Mouse (Mus musculus) midbrain, embryonic 16.5 days (tissue): ENCODE measurements around the gene Gstt2. TPM values are rescaled to one million over a fixed set of nuclear protein-coding genes. Genes with fewer than 3 reads are reported as not detected.
"Not testable (repeated sequence)": the region's sequence is repeated elsewhere in the genome, so short reads cannot be mapped to it uniquely, and the experiment has no call there.

Experiments used
- ATAC-seq: fragments of 200-750 bp; cut with Nextera tagmentation; 2 replicates; pipeline ENCODE4 v1.8.0; 2017; ENCODE audit warnings: moderate TSS enrichment
- H3K27ac ChIP-seq: fragments of 300-500 bp; sonication (generic); 2 replicates; pipeline ENCODE4 v1.5.1; 2014; ENCODE audit warnings: mild to moderate bottlenecking, low read length, mixed read lengths
- H3K27me3 ChIP-seq: fragments of 300-500 bp; sonication (generic); 2 replicates; pipeline ENCODE4 v1.6.1; 2014; ENCODE audit warnings: low read depth, low read length, mixed read lengths; ENCODE audit not compliant: control insufficient read depth, insufficient read depth
- H3K36me3 ChIP-seq: fragments of 300-500 bp; sonication (generic); 2 replicates; pipeline ENCODE4 v1.6.1; 2014; ENCODE audit warnings: mild to moderate bottlenecking, low read length, moderate library complexity, mixed read lengths; ENCODE audit not compliant: control insufficient read depth, insufficient read depth
- H3K4me1 ChIP-seq: fragments of 300-500 bp; sonication (generic); 2 replicates; pipeline ENCODE4 v1.6.1; 2014; ENCODE audit warnings: mild to moderate bottlenecking, low read length, mixed read lengths; ENCODE audit not compliant: control insufficient read depth, insufficient read depth
- H3K4me2 ChIP-seq: fragments of 300-500 bp; sonication (generic); 2 replicates; pipeline ENCODE4 v1.6.1; 2014; ENCODE audit warnings: mild to moderate bottlenecking, low read length, mixed read lengths
- H3K4me3 ChIP-seq: fragments of 300-500 bp; sonication (generic); 2 replicates; pipeline ENCODE4 v1.5.1; 2014; ENCODE audit warnings: low read depth, mild to moderate bottlenecking, low read length, moderate library complexity, mixed read lengths
- H3K9ac ChIP-seq: fragments of 300-500 bp; sonication (generic); 2 replicates; pipeline ENCODE4 v1.6.1; 2014; ENCODE audit warnings: low read depth, low read length, mixed read lengths
- H3K9me3 ChIP-seq: fragments of 300-500 bp; sonication (generic); replicated peaks from 2 replicates; pipeline ENCODE4 v1.6.1; 2014; ENCODE audit warnings: mild to moderate bottlenecking, low read length, mixed read lengths; ENCODE audit not compliant: control insufficient read depth, poor library complexity, severe bottlenecking
- WGBS: fragments of 180-500 bp; shearing (Covaris S2); extraction: QIAGEN DNeasy Blood & Tissue Kit; methylation state at CpG from one replicate; pipeline ENCODE4 v1.1.7; 2014; 5-methylcytosine and 5-hydroxymethylcytosine counted together
- polyA plus RNA-seq: library from polyadenylated mRNA; unstranded; fragments of >200 nt; fragmentation: Nextera tagmentation; extraction: Ambion mirVana; gene quantifications from 2 replicates; pipeline ENCODE4 v1.2.1, GENCODE M21; 2015

Gene Gstt2
- polyA plus RNA-seq, 1 experiment from 2014 or later, result 7.0 TPM

DNA sequence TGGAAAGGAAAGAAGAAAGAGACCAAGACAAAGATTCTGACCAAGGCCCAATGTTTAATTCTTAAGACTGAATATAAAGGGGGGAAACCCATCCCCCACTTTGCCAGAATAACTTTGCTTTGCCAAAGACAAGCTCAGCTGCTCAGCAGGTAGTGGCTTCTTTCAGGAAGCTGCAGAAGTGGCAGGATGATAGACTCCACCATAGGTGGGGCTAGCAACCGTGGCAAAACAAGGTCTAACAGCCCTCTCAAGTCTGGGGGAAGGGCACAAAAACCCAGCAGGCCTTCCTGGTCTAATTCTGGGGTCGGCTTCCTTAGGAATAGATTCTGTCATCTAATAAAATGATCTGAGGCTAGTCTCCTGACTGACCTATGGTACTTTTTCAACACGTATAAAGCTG lies 11.2 kb upstream of the Gstt2 start:
- 23% methylated on average over 3 of the region's 3 CpGs for WGBS
- Histone ChIP-seq H3K27ac (no peak overlapping the region), H3K4me3 (no peak overlapping the region), H3K9ac (no peak overlapping the region), H3K4me2 (no peak overlapping the region), H3K27me3 (no peaks in the 10 kb centered on the region), H3K9me3 (no peaks in the 10 kb centered on the region), H3K36me3 (no peaks in the 10 kb centered on the region), H3K4me1 (peaks cover 5% of the 10 kb centered on the region; the same call in 1 of the 2 replicates)
- no peak for ATAC-seq

DNA sequence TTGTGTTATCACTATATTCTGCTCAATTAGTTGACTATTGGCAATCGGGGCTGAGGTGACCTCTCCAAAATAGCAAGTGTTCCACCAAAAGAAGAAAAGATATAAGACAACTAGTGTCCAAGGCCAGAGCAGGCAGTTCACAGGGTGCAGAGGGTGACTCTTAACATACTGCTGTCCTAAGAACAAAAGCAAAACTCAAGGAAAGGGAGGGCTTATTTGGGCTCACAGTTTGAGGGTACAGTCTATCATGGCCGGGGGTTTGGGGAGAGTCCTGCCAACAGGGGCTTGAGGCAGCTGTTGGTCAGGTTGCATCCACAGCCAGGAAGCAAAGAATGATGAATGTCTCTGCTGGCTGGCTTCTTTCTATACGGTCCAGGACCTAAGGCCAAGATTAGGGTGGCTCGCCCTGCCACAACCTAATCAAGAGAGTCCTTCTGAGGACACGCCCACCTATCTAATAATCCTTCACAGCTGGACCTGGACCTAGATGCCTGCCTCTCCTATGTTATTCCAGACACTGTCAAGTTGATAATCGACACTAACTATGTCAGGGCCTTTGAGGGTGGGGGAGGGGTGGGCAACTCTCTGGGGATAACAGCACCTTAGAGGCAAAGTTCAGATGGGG lies 8.2 kb upstream of the Gstt2 start:
- Histone ChIP-seq H3K4me1 (no peaks in the 10 kb centered on the region), H3K27ac (no peak overlapping the region), H3K27me3 (no peaks in the 10 kb centered on the region; the same call in 1 of the 2 replicates), H3K9ac (no peak overlapping the region), H3K4me3 (no peak overlapping the region), H3K9me3 (no peaks in the 10 kb centered on the region), H3K36me3 (no peaks in the 10 kb centered on the region), H3K4me2 (no peak overlapping the region)
- no peak for ATAC-seq
- WGBS, result 81% methylated on average over 6 of the region's 6 CpGs

DNA sequence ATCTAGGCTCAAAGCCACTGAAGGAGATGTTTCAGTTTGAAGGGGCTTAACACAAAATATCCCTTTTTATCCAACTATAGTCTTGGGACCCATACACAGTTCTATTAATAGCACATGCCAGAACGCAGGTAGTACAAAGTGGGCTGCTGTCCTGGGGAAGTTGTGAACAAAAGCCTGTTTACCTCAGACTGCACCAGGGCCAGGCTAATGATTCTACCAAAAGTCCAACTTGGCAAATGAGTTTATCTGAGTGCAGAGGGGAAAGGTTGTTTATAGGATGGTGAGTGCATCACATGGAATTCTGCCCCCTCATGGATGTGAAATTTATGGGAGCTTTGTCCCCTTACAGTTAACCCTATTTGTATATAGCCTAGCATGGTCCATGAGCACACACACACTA lies 7.6 kb upstream of the Gstt2 start:
- no peak overlapping the region for H3K4me3 ChIP-seq
- no peaks in the 10 kb centered on the region for H3K9me3 ChIP-seq
- no peaks in the 10 kb centered on the region; the same call in 1 of the 2 replicates for H3K27me3 ChIP-seq
- ATAC-seq, result no peak
- no peak overlapping the region for H3K9ac ChIP-seq
- no peaks in the 10 kb centered on the region for H3K4me1 ChIP-seq
- no peaks in the 10 kb centered on the region for H3K36me3 ChIP-seq
- WGBS, result 34% methylated on average over 1 of the region's 1 CpGs
- no peak overlapping the region for H3K27ac ChIP-seq
- H3K4me2 ChIP-seq, result no peak overlapping the region

DNA sequence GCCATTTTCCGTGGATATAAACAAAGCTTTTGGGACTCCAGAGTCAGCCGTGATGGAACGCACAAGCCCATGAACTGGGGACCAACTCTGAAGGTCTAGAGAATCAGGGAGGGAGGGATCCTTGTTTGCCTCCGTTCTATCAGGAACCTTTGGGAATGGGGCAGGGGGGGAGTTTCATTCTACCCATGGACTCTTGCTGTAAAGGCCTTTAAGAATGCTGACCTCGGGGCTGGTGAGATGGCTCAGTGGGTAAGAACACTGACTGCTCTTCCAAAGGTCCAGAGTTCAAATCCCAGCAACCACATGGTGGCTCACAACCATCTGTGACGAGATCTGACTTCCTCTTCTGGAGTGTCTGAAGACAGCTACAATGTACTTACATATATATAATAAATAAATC lies 6.7 kb upstream of the Gstt2 start:
- H3K36me3 ChIP-seq, result not testable (repeated sequence)
- 83% methylated on average over 6 of the region's 6 CpGs for WGBS

DNA sequence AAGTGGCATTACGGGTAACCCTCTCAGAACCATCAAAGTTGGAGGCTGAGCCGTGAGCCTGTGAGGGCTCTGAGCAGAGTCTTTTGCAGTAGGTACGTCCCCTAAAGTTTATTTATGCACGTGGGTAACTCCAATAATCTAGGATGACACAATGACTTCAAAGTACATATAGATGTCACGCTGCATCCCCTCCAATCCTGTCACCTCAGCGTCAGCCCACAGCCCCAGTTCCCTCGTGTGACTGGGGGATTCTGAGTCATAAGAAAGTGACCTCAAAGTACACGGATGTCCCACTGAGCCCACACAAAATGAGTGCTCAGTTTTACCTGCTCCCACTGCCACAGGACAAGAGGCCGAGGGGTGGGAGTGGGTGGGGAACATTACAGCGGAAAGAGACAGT lies 1.9 kb upstream of the Gstt2 start:
- Histone ChIP-seq H3K4me1 (peaks cover 17% of the 10 kb centered on the region), H3K27ac (no peak overlapping the region), H3K9me3 (no peaks in the 10 kb centered on the region), H3K4me3 (no peak overlapping the region), H3K36me3 (no peaks in the 10 kb centered on the region), H3K4me2 (no peak overlapping the region), H3K9ac (no peak overlapping the region), H3K27me3 (peaks cover 6% of the 10 kb centered on the region; the same call in 1 of the 2 replicates)
- WGBS, result 80% methylated on average over 10 of the region's 10 CpGs
- ATAC-seq, result no peak

More for the DNA sequence above, 6.7 kb upstream of the Gstt2 start:
- not testable (repeated sequence) for H3K27ac ChIP-seq, H3K27me3 ChIP-seq, ATAC-seq, H3K9ac ChIP-seq, H3K9me3 ChIP-seq, H3K4me1 ChIP-seq, H3K4me2 ChIP-seq, H3K4me3 ChIP-seq

DNA sequence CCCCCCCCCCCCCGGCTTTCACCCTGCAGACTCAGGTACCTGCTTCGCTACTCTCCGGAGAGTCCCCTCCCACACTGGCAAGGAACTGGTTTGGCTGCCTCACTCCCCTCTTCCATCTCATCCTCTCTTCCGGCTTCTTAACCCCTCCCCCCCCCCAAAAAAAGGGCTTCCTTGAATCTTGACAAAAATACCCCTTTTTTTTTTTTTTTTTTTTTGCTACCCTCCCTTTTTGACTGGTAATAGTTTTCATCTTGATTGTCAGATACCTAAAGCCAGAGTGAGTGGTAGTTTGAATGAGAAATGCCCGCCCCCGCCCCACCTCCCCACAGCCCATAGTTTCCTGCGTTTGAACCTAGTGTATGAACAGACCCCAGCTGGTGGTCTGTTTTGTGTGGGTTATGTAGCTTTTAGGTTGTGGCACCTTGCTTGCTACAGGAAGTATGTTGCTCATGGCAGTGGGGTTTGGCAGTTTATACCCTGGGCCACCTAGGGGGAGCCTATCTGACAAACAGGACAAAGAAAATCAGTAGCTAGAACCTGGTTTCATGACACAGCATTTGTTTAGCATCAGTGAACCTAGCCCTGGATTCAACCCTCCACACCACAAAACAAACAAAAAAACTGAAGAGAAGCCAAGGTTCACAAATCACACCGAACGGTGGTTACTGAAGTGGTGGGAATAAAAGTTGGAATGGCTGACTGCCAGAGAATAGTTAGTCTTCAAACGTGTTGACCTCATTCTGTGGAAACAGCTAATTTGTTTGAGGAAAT lies 1.3 kb downstream of the Gstt2 start:
- H3K27me3 ChIP-seq, result peaks cover 10% of the 10 kb centered on the region
- peaks cover 17% of the 10 kb centered on the region for H3K4me1 ChIP-seq
- 19% methylated on average over 9 of the region's 10 CpGs for WGBS
- no peak for ATAC-seq
- no peak overlapping the region for H3K27ac ChIP-seq
- peak overlapping the region; percentile 62 for H3K4me2 ChIP-seq
- no peaks in the 10 kb centered on the region for H3K9me3 ChIP-seq
- no peaks in the 10 kb centered on the region for H3K36me3 ChIP-seq
- H3K9ac ChIP-seq, result no peak overlapping the region
- H3K4me3 ChIP-seq, result peak overlapping the region; percentile 22; the same call in 1 of the 2 replicates

DNA sequence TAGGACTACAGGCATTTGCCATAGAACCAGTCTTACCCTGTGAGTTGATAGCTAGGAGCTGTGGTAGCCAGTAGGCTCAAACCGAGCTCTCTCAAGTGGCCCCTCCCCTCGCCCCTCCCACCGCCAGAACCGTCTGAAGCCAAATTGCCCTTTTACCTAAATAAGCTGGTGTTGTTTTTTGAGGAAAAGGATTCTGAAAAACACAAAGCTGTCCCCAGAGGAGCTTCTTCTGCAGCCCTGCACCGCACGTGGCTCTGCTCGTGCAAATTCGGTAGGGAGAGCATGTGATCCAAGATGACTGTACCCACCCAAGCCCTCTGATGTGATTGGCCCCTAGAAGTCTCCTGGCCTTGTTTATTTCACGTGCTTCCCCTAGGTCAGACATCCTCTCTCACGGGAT lies 1.9 kb downstream of the Gstt2 start:
- Histone ChIP-seq H3K27me3 (peaks cover 10% of the 10 kb centered on the region), H3K4me2 (peak overlapping the region; percentile 62), H3K4me3 (peak overlapping the region; percentile 22), H3K36me3 (no peaks in the 10 kb centered on the region), H3K9me3 (no peaks in the 10 kb centered on the region), H3K4me1 (peaks cover 17% of the 10 kb centered on the region), H3K27ac (no peak overlapping the region), H3K9ac (peak overlapping the region; percentile 44; the same call in 1 of the 2 replicates)
- WGBS, result 2% methylated on average over 10 of the region's 10 CpGs
- no peak for ATAC-seq

DNA sequence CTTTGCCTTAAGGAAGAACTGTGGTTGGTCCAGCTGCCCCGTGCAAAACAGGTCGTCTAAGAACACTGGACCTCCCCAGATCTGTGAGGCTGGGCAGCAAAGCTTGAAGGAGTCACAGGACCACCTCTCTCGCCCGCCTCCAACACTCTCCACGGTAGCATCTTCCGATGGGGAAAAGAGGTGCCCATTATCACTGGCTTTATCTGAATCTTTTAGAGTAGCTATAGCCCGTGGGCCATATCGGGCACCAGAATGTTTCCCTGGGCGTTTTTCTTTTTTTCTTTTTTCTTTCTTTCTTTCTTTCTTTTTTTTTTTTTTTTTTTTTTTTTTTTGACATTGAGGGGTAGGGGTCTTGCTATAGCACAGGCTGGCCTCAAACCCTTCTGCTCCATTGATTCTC lies 2.5 kb downstream of the Gstt2 start:
- Histone ChIP-seq H3K4me2 (peak overlapping the region; percentile 62), H3K27ac (no peak overlapping the region), H3K4me1 (peaks cover 17% of the 10 kb centered on the region), H3K9me3 (no peaks in the 10 kb centered on the region), H3K27me3 (peaks cover 10% of the 10 kb centered on the region), H3K9ac (peak overlapping the region; percentile 61), H3K4me3 (peak overlapping the region; percentile 38), H3K36me3 (no peaks in the 10 kb centered on the region)
- 11% methylated on average over 9 of the region's 9 CpGs for WGBS
- no peak for ATAC-seq

DNA sequence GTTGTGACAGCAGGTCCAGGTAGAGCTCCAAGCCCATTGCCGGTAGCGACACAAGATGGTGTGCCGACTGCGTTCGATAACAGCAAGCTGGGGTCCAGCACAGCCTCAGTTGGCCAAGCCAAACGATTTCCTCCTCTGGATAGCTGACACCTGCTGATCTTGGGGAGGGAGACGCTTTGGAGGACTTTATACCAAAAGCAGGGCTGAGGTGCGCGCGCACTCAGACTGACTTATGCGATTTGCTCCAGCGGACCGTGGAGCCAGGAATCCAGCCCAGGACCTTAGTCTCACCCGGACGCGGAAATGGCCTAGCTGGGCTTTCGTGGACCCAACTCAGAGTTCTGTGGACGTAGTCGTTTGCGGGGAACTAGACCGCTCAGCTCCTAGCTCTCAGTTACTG lies 3.0 kb downstream of the Gstt2 start:
- Histone ChIP-seq H3K4me3 (peak overlapping the region; percentile 38), H3K27me3 (peaks cover 10% of the 10 kb centered on the region), H3K9ac (peak overlapping the region; percentile 61), H3K4me1 (peaks cover 17% of the 10 kb centered on the region), H3K36me3 (no peaks in the 10 kb centered on the region), H3K27ac (no peak overlapping the region), H3K4me2 (peak overlapping the region; percentile 62), H3K9me3 (no peaks in the 10 kb centered on the region)
- ATAC-seq, result no peak
- 2% methylated on average over 21 of the region's 21 CpGs for WGBS
